Mouse (Mus musculus) C2C12 (cell line): ENCODE results near the gene Chst11. TPM values are rescaled to one million over a fixed set of nuclear protein-coding genes. Genes with fewer than 3 reads are reported as not detected.
A peak's percentile ranks its signal among the peaks of the same experiment; 100 is the strongest.

Source experiments
- H3K27me3 ChIP-seq: one replicate; pipeline ENCODE4 v1.6.1; 2011; ENCODE audit not compliant: control insufficient read depth, insufficient read depth, insufficient read length
- H3K36me3 ChIP-seq: one replicate; pipeline ENCODE4 v1.6.1; 2011; ENCODE audit not compliant: control insufficient read depth, insufficient read depth
- H3K4me3 ChIP-seq: one replicate; pipeline ENCODE4 v1.5.1; 2011; ENCODE audit warnings: mild to moderate bottlenecking, control low read depth; ENCODE audit not compliant: poor library complexity, insufficient read depth, severe bottlenecking
- H3K79me2 ChIP-seq: one replicate; pipeline ENCODE4 v1.6.1; 2011; ENCODE audit not compliant: control insufficient read depth, insufficient read depth
- H3K79me3 ChIP-seq: one replicate; pipeline ENCODE4 v1.6.1; 2011; ENCODE audit warnings: low read depth, control low read depth
- H3ac ChIP-seq: one replicate; pipeline ENCODE3; 2011; ENCODE audit warnings: low read depth; ENCODE audit not compliant: control insufficient read depth, insufficient read length
- CEBPB ChIP-seq: IDR thresholded peaks from one replicate; pipeline ENCODE4 v1.6.1; 2011; ENCODE audit warnings: low read depth, mild to moderate bottlenecking, control low read depth, moderate library complexity
- CTCF ChIP-seq: IDR thresholded peaks from one replicate; pipeline ENCODE4 v1.5.1; 2011; ENCODE audit not compliant: control insufficient read depth, insufficient read depth, insufficient read length
- FOSL1 ChIP-seq: IDR thresholded peaks from one replicate; pipeline ENCODE4 v1.8.0; 2011; ENCODE audit warnings: mild to moderate bottlenecking, low read length; ENCODE audit not compliant: poor library complexity, insufficient read depth, severe bottlenecking
- MAX ChIP-seq: IDR thresholded peaks from one replicate; pipeline ENCODE4 v1.6.1; 2011; ENCODE audit warnings: mild to moderate bottlenecking, control low read depth
- MYOD1 ChIP-seq: IDR thresholded peaks from one replicate; pipeline ENCODE4 v1.6.1; 2011; ENCODE audit warnings: low read depth; ENCODE audit not compliant: control insufficient read depth, insufficient read length
- MYOG ChIP-seq: IDR thresholded peaks from one replicate; pipeline ENCODE4 v1.6.1; 2011; ENCODE audit not compliant: control insufficient read depth, insufficient read length; ENCODE audit errors: extremely low read depth
- USF1 ChIP-seq: IDR thresholded peaks from one replicate; pipeline ENCODE4 v1.6.1; 2011; ENCODE audit warnings: low read depth, mild to moderate bottlenecking, control low read depth, moderate library complexity
- polyA plus RNA-seq: library from polyadenylated mRNA; unstranded; fragments of >200 nt; fragmentation: generic; extraction: Trizol; gene quantifications from one replicate; pipeline ENCODE4 v1.2.1, GENCODE M21; 2012; ENCODE audit warnings: missing spikeins

The Chst11 gene
- polyA plus RNA-seq, 1 experiment: 15.9 TPM

DNA sequence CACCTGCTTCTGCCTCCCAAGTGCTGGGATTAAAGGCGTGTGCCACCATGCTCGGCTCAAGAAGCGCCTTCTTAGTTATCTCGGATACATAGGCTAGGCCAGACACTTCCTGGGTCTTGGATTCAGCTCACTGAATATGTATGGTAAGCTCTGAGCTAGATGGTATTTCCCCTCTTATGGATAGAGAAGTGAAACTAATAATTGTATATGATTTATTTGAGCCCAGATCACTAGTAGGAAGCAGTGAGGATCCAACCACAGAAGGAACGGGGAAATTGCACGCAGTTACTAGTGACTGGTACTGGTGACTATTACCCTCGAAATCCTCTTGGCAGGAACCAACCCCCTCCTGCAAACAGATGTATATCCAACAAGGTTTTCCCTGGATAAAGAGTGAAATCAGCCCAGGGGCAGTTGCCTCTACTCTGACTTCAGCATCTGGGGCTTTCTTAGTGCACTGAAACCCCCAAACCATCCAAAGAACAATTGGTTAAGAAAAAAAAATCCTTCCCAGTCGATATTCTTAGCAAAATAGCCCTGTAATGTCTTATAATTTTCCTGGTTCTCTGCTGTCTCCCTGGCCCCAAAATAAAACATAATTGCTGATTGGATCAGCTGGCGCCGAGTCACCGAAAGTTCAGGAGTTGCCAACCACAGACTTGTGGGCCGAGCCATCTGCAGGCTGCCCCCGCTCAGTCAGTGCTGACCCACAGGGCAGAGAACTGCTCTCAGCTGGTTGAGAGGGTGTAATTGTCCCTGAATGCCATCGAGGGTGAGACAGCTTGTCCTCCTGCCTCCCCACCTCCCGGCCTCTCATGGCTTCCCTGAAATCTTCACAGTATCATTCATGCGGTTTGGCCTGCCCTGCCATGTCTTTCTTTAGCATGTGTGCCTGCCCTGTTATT lies 109.8 kb downstream of the Chst11 start:
- H3K79me2 ChIP-seq: peaks cover 5% of the 10 kb centered on the region
- no peak for TF ChIP-seq FOSL1
- TF ChIP-seq USF1: no peak
- peak; percentile 69 for TF ChIP-seq MAX
- no peak for TF ChIP-seq CTCF
- peak; percentile 52 for TF ChIP-seq MYOD1
- H3K79me3 ChIP-seq: peaks cover 2% of the 10 kb centered on the region
- no peaks in the 10 kb centered on the region for H3K27me3 ChIP-seq
- H3K36me3 ChIP-seq: no peaks in the 10 kb centered on the region
- H3K4me3 ChIP-seq: no peak overlapping the region
- H3ac ChIP-seq: no peak overlapping the region

DNA sequence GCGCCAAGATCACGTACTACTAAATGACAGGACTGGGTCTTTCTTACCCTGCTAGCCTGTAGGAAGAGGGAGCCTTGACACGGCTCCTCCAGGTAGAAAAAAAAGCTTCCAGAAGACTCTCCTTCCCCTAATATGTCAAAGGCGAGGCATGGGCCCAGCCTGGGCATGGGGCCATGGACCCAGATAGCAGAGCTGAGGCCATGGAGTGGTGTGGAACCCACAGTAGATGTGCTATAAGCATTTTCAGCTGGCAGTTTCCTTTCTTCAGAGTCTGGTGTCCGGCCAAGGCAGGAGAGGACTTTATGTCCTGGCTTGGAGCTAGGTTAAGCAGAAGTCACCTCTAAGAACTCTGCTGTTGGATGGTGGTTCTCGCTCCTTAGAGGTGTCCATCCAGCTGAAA lies 111.0 kb downstream of the Chst11 start:
- no peak for TF ChIP-seq MYOD1
- TF ChIP-seq MYOG: no peak
- TF ChIP-seq USF1: no peak
- no peak for TF ChIP-seq CTCF
- no peak for TF ChIP-seq FOSL1
- no peak for TF ChIP-seq CEBPB
- TF ChIP-seq MAX: no peak

DNA sequence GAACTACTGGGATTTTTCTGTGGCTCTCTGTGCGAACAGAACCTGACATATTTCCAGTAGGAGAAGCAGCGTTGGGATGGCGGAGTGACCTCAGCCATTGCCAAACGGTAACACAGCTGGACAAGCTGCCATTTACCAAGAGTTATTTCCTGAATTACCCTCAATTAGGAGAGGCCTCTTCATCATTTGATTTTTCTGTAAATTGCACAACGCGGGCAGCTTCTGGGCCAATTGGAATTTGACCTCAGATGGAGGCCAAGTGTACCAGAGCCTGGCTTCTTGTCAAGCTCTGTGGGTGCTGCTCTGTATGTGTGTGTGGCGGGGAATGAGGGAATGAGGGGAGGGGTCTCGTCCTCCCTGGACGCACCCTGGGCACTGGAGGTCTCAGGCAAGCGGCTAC lies 113.6 kb downstream of the Chst11 start:
- H3K36me3 ChIP-seq: no peaks in the 10 kb centered on the region
- no peak overlapping the region for H3ac ChIP-seq
- TF ChIP-seq CEBPB: no peak
- no peak for TF ChIP-seq MYOD1
- TF ChIP-seq USF1: no peak
- TF ChIP-seq FOSL1: no peak
- TF ChIP-seq MAX: no peak
- TF ChIP-seq CTCF: no peak

More for the DNA sequence above, 111.0 kb downstream of the Chst11 start:
- Histone ChIP-seq H3K36me3 (no peaks in the 10 kb centered on the region), H3ac (no peak overlapping the region), H3K4me3 (no peak overlapping the region), H3K79me2 (peaks cover 5% of the 10 kb centered on the region), H3K27me3 (no peaks in the 10 kb centered on the region), H3K79me3 (peaks cover 2% of the 10 kb centered on the region)

DNA sequence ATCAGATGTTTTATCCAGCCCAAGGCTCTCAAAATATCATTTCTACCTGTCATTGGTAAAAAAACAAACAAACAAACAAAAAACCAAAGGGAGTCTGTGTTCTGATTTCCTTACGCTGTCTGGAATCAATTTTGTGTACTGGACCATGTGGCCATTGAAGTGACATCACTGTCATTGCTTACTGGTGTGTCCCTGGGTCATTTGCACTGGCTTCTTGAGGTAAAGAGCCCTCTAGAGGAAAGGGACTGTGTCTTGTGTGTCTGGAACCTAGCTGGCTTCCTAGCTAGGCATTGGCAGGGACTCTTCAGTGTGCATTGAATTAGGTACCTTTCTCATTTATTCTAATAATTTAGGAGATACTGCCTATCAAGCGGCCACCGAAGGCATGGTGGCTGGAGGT lies 114.4 kb downstream of the Chst11 start:
- H3ac ChIP-seq: no peak overlapping the region
- no peaks in the 10 kb centered on the region for H3K27me3 ChIP-seq
- TF ChIP-seq FOSL1 (no peak), CEBPB (no peak), MYOD1 (no peak), CTCF (no peak), MAX (no peak), USF1 (no peak), MYOG (no peak)
- peaks cover 2% of the 10 kb centered on the region for H3K79me3 ChIP-seq
- H3K79me2 ChIP-seq: peaks cover 9% of the 10 kb centered on the region
- H3K36me3 ChIP-seq: no peaks in the 10 kb centered on the region
- H3K4me3 ChIP-seq: no peak overlapping the region

More for the DNA sequence above, 113.6 kb downstream of the Chst11 start:
- H3K79me3 ChIP-seq: peaks cover 2% of the 10 kb centered on the region
- H3K4me3 ChIP-seq: no peak overlapping the region
- peaks cover 9% of the 10 kb centered on the region for H3K79me2 ChIP-seq
- H3K27me3 ChIP-seq: no peaks in the 10 kb centered on the region

DNA sequence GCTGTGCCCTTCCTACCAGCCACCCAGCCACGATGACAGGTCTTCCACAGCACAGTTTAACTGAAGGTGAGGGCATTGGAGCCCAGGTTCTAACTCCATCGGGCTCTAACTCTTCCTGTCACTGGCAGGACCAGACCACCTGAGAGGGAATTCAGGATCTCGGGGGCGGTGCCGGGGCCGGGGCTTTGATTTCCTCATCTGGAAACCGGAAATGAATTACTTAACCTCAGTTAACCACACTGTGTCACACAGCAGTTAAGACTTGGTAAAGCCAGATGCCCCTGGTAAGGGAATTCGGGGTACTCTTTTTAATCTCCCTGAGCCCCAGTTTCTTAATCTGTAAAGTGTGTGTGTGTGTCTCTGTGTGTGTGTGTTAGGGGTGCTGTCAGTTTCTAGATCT lies 115.6 kb downstream of the Chst11 start:
- H3K27me3 ChIP-seq: no peaks in the 10 kb centered on the region
- H3ac ChIP-seq: no peak overlapping the region
- no peaks in the 10 kb centered on the region for H3K36me3 ChIP-seq
- H3K79me3 ChIP-seq: peaks cover 2% of the 10 kb centered on the region
- peaks cover 20% of the 10 kb centered on the region for H3K79me2 ChIP-seq
- H3K4me3 ChIP-seq: no peak overlapping the region
- no peak for TF ChIP-seq FOSL1
- TF ChIP-seq CEBPB: peak; percentile 4

DNA sequence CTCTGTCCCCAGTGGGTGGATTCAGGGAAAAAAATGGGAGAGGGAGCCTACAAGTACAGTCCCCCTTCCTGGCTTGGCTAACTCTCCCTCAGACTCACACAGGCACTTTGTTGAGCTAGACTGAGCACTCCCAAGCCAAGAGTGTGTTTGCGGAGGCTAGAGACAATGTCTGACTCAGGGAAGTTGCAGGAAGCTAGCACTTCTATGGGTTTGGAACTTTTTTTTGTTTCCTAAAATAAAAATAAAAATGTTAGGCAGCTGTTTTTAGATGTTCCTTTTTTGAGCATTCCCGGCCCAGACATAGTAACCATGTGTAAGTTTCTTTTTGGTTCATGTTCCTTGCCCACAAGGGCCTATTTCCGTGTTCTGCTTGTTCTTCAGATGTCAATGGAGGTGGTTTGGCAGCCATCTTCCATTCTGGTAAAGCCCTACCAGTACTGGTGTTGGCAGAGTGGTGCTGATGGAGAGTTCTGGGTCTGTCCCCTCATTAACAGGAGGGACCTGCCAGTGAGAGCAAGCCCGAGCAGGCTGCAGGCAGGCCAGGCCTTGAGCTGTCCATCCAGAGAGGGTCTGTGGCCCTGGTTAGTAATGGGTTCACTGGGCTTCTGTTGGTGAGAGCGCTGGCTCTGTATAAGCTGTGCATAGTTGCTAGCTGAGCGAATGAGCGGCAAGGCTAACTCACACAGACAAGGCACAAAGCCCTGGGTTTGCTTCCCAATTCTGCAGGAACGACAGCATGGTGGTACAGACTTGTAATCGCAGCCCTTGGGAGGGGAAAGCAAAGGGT lies 116.3 kb downstream of the Chst11 start:
- TF ChIP-seq MAX: no peak
- no peak for TF ChIP-seq MYOG
- no peak for TF ChIP-seq USF1
- no peak for TF ChIP-seq CTCF
- no peak for TF ChIP-seq MYOD1
- TF ChIP-seq FOSL1: no peak
- no peak for TF ChIP-seq CEBPB
- Histone ChIP-seq H3K27me3 (no peaks in the 10 kb centered on the region), H3K36me3 (no peaks in the 10 kb centered on the region), H3ac (no peak overlapping the region), H3K79me2 (peaks cover 22% of the 10 kb centered on the region), H3K79me3 (peaks cover 2% of the 10 kb centered on the region), H3K4me3 (no peak overlapping the region)
